Mouse (Mus musculus): Measurements from ENCODE around the gene Gldn. TPM values are rescaled to one million over a fixed set of nuclear protein-coding genes. Genes with fewer than 3 reads are reported as not detected.

Gene Gldn
- not detected in 2 replicates for polyA plus RNA-seq (2015; fragmentation: Nextera tagmentation; extraction: Ambion mirVana)

GRCm38 (mm10) chr9:54286331-54286987 lies at the start of gene Gldn:
Gldn (plus strand) TSS chr9:54286486.

DNA sequence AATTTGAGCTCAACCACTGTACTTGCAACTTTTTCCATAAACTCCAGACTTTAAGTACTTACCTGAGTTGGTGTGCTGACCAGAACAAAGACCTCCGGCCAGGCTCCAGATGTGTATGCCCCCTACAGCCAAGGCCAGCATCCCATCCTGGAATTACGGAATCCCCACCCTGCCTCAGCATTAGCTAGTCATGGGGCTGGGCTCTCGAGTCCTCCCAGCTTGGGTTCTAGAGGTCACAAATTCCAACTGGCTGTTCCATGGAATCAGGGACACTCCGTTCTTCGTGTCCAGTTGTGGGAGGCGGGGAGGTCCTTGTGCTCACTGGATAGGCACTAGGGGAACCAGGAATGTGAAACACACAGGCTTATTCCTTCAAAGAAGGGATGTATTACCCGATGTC lies 18.3 kb upstream of the Gldn start, which contains the start of gene Cyp19a1:
TSS of gene Cyp19a1 (minus strand) at position 101 of the 400 bp plus-strand sequence.

Other genes starting within 250 kb of the Gldn start
- 0.11 and 0.14 TPM in 2 replicates for gene Tnfaip8l3, start 218.1 kb upstream of the Gldn start, polyA plus RNA-seq (2015; fragmentation: Nextera tagmentation; extraction: Ambion mirVana)
- not detected in 2 replicates for gene Cyp19a1, start 18.4 kb upstream of the Gldn start, polyA plus RNA-seq (2015; fragmentation: Nextera tagmentation; extraction: Ambion mirVana)
- 4.1 and 5.8 TPM in 2 replicates for gene Dmxl2, start 215.1 kb downstream of the Gldn start, polyA plus RNA-seq (2015; fragmentation: Nextera tagmentation; extraction: Ambion mirVana)